Mouse (Mus musculus): ENCODE results near the gene Rai14.
"Not testable (repeated sequence)": the region's sequence is repeated elsewhere in the genome, so short reads cannot be mapped to it uniquely, and the experiment has no call there.

Gene Rai14

DNA sequence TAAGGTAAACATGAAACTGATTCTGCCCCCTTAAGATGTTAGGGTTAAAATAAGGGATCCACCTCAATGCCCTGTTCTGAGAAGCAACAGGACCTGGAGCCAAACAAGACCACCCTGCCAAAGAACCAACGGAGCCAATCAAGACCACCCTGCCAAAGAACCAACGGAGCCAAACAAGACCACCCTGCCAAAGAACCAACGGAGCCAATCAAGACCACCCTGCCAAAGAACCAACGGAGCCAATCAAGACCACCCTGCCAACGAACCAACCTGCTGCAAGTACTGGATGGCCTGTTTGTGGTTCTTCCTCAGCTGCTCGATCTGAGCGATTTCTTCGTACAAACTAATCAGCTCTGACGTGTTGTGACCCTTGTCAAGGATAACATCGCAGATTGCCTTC, 181.1 kb downstream of the Rai14 start:
- not testable (repeated sequence) for ATAC-seq (ENCODE audit: low TSS enrichment)

DNA sequence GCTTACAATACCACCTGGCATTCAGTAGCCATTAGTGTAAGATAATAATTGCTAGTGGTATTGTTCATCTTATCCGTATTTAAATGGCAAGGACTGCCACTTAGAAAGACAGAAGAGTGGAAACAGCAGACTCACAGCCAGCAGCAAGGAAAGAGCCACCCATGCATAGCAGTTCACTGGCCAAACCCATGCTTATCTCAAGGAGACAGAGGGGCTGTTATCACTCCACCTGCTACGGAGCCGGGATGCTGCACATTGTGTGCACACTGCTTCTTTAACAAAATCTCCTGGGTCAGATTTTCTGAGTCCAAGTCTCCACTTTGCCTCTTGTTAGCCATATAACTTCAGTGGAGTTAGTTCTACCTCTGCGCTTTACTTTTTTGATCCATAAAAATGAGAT, 183.1 kb downstream of the Rai14 start:
- no peak for ATAC-seq (ENCODE audit: low TSS enrichment)

DNA sequence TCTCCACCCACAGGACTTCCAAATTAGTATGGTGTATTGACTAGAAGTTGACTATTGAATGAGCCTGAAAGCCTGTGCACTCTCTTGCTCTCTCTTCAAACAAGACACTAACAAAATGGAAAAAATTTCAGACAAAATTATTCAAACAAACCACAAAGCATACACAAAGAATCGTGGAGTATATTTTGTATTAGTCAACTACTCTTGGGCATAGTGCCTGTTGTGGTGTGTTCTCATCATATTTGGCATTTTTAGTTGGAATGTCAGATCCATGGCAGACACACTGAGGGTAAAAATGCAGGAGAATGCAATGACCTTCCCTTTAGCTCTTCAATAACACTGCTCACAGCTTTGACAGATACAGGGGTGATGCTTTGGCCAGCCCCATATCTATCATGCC, 188.5 kb downstream of the Rai14 start:
- ATAC-seq (ENCODE audit: low TSS enrichment), result no peak

Measured in frontal cortex, adult (tissue).